Mouse (Mus musculus): ENCODE measurements around the gene Mt2.

Gene Mt2

GRCm38 (mm10) chr8:94172809-94173732 lies 607 bp downstream of the Mt2 start:
- DNase-seq (ENCODE audit: low spot score): no peak

GRCm38 (mm10) chr8:94173848-94174403 lies 1.5 kb downstream of the Mt2 start:
- DNase-seq (ENCODE audit: low spot score): no peak

- DNase-seq (ENCODE audit: low spot score): no peak
These were observed 2.3 kb downstream of the Mt2 start for GRCm38 (mm10) chr8:94174619-94175213.

GRCm38 (mm10) chr8:94177716-94178390 lies 5.4 kb downstream of the Mt2 start:
- DNase-seq (ENCODE audit: low spot score): no peak

- peak; percentile 95 for DNase-seq (ENCODE audit: low spot score)
These were observed 6.6 kb downstream of the Mt2 start, which contains the start of gene Mt1 for GRCm38 (mm10) chr8:94178857-94179712. Gene Mt1, plus strand, starts transcription at chr8:94179082.

- DNase-seq (ENCODE audit: low spot score): no peak
These were observed 7.5 kb downstream of the Mt2 start for GRCm38 (mm10) chr8:94179713-94180560.

- DNase-seq (ENCODE audit: low spot score): no peak
These were observed 8.1 kb downstream of the Mt2 start for GRCm38 (mm10) chr8:94180561-94180908.

- no peak for DNase-seq (ENCODE audit: low spot score)
These were observed 9.8 kb downstream of the Mt2 start for GRCm38 (mm10) chr8:94182055-94182929.

- DNase-seq (ENCODE audit: low spot score): peak; percentile 81
These were observed 10.7 kb downstream of the Mt2 start for GRCm38 (mm10) chr8:94183117-94183516.

- DNase-seq (ENCODE audit: low spot score): no peak
These were observed 11.9 kb downstream of the Mt2 start for GRCm38 (mm10) chr8:94184357-94184843.

- DNase-seq (ENCODE audit: low spot score): no peak
These were observed 13.3 kb downstream of the Mt2 start for GRCm38 (mm10) chr8:94185791-94186190.

- peak; percentile 61 for DNase-seq (ENCODE audit: low spot score)
These were observed 14.1 kb downstream of the Mt2 start for GRCm38 (mm10) chr8:94186542-94186941.

- DNase-seq (ENCODE audit: low spot score): no peak
These were observed 15.0 kb downstream of the Mt2 start for GRCm38 (mm10) chr8:94187290-94188002.

- DNase-seq (ENCODE audit: low spot score): peak; percentile 73
These were observed 17.0 kb downstream of the Mt2 start for GRCm38 (mm10) chr8:94189275-94190031.

- peak; percentile 54 for DNase-seq (ENCODE audit: low spot score)
These were observed 18.7 kb downstream of the Mt2 start for GRCm38 (mm10) chr8:94191101-94191691.

- no peak for DNase-seq (ENCODE audit: low spot score)
These were observed 20.5 kb downstream of the Mt2 start for GRCm38 (mm10) chr8:94192926-94193325.

GRCm38 (mm10) chr8:94194591-94195223 lies 22.2 kb downstream of the Mt2 start:
- DNase-seq (ENCODE audit: low spot score): peak; percentile 16
